Mouse (Mus musculus): ENCODE data around the gene Sh3kbp1.

Gene Sh3kbp1

DNA sequence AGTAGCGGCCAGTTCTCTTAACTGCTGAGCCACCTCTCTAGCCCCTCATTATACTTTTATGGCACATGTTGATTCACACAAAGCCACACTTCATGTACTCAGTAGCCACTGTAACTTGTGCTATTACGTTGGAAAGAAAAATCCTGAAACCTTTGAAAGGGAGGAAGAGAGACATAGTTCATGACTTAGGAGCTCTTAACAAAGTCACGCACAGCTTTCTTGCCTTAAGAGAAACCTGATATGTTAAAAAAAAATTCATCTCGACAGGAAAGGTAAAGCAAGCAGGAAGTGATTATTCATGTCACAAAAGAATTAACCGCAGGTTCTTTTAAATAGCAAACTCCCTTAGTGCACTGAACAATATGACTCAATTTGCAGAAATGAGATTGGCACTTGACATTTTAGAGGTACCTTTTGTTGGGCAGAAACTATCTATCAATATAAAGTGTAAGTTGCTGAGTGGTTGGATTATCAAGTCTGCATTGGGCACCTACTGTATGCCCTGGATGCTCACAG, 51.3 kb downstream of the Sh3kbp1 start:
- no peak for DNase-seq (ENCODE audit: low spot score)

DNA sequence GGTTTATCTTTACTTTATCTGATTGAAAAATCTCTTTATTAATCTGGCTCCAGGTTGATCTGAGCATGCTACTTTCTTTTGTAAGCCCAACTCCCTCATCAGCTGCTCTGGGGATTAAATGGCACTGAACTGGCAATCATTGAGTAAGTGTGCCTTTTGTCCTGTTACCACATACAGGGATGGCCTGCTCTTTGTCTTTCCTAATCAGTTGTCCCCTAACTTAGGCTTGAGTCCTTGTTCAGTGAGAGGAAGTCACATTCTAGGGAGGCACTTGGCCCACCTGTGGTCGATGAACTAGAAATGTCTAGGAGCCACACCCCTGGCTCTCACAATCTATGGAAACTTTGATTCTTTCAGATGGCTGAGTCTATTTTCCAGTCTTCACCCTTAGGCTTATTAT, 58.4 kb downstream of the Sh3kbp1 start:
- DNase-seq (ENCODE audit: low spot score) = no peak

DNA sequence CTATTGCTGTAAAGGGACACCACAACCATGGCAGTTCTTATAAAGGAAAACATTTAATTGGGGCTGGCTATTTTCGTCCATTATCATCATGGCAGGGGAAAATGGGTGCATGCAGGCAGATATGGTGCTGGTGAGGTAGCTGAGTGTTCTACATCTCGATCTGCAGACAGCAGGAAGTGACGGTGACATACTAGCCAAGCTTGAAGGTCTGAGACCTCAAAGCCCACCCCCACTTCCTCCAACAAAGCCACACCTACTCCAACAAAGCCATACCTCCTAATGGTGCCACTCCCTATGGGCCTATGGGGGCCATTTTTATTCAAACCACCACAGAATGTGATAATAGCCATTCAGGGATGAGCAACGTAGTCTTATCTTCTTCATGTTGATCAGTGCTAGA, 59.8 kb downstream of the Sh3kbp1 start:
- no peak for DNase-seq (ENCODE audit: low spot score)

DNA sequence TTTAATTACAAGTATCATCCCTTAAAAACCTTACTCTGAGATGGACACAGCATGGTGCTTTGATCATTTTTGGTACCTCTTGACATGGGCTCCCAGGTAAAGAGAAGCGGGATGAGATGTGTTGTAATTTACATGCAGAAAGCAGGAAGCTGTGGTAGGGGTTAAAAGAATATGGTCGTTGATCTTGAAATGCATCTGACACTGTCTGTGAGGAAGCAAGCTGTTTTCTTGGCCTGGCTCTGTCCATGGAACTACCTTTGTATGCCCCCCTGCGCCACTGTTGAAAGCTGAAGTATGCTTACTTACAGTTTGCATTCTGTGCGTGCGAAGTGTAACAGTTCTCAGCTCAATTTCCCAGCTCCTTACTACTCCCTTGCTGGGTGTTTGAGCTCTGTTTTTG, 61.6 kb downstream of the Sh3kbp1 start:
- DNase-seq (ENCODE audit: low spot score) = no peak

DNA sequence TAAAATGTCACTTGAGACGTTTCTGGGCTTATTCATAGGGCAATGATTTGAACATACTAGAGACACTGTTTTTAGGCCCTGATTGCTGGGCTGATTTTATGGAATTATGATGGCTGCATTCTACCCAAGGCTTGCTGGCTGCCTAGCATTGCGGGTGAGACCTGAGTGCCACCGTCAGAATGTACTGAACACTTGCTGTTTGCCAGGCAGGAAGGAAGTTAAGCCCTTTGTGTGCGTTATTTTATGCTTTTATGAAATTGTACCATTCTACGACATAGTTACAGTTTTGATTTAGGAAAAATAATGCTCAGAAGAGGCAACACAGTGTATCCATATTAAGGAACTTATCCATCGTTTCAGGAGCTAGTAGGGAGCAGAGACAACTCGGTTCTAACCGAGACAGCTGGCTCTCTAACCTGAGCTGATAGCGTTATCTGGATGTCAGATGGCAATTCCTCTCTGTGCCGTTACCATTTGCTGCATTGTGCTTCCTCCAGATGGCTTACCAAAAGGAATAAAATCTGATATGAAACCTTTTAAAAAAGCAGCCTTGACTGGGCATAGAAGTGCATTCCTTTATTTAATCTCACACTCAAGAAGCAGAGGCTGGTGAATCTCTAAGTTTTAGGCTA, 62.8 kb downstream of the Sh3kbp1 start:
- no peak for DNase-seq (ENCODE audit: low spot score)

DNA sequence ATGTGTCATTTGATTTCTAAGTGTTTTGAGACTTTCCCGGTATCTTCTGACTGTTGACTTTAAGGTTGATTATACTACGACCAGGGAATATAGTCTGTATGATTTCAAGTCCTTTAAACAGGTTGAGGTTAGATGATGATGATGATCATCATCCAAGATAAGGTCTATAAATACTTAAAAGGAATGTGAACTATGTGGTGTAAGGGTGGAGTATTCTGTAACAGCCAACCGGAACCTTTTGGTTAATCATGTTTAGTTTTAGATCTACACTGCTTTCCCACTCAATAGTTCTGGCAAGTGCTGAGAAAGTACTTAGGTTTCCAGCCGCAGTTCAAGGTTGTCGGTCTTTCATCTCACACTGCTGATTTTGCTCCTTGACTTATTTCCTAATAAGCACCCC, 66.1 kb downstream of the Sh3kbp1 start:
- DNase-seq (ENCODE audit: low spot score) = no peak

DNA sequence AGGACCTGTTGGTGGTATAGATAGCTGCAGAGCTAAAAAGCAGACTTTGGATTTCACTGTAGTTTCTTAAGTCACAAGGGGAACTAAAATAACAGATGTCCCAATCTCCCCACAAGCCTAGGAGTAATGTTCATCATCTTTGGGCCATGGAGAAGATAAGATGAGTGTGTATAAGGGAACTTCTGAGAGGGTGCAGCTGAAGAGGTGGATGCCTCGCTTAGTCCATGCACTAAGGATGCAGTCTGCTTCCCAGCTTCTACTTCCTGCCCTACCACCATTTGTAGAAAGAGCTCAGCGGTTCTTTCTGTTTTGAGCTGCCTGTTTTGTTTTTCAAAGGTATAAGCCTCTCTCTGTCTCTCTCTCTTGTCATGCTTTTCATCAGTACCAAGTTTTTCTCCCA, 69.5 kb downstream of the Sh3kbp1 start:
- no peak for DNase-seq (ENCODE audit: low spot score)

DNA sequence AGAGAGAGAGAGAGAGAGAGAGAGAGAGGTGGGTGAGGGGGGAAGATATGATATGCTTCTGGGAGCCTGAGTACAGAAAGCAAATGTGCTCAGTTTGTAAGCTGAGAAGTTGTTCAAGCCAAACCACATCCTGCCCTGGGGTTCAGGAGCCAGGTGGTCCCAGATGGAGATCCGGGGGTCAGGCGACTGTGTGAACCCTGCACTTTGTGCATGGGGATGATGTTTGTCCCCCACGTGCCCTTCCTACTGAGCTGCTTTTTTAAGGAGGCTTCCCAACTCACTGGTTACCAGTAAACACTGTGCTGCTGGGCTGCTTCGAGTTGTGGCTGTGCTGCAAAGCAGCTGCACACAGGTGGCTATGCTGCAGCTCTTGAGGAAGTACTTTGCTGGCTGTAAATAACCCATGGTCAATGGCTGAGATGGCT, 70.0 kb downstream of the Sh3kbp1 start:
- no peak for DNase-seq (ENCODE audit: low spot score)

DNA sequence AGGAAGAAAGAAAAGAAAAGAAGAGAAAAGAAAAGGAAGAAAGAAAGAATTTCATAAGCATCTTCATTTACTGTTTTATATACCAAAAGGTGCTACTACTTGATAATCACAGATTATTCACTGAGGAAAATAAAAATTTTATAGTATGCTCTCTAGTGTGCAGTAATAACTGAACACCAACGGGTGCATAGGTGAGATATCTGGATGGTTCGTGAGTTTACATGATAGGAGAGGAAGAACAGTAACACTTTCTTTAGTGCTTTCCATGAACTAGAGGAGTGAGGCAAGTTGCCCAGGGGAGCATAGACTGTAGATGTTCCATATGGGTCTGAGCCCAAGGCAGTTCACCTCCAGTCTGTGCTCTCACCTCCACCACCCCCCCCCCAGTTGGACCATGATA, 75.8 kb downstream of the Sh3kbp1 start:
- no peak for DNase-seq (ENCODE audit: low spot score)

DNA sequence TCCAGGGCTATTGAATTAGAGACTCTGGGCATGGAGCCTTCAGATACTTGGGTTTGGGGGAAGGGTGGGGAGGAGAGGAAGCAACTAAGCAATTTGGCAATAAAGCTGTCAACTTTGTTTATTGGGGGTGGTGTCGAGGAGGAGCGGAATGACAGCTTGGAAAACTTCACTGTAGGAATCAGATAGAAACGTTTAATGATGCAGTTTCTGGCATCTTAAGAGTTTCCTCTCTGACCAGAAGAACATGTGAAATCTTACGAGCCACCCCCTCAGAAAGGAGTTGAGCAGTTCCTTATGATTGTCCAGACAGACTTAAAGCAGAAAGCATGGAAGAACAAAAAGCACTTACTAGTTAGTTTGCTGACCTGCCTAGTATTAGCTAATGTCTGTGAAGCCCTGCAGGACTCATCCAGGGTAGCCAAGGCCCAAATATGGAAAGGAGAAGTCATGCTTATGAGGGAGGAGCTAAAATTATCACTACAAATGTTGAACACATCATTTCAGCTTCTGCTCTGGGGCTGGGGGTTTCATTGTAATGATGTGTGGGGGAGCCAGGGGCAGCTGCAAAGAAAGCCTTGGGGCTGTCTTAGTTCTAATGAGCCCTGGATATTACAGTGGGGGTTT, 77.4 kb downstream of the Sh3kbp1 start:
- DNase-seq (ENCODE audit: low spot score) = no peak

DNA sequence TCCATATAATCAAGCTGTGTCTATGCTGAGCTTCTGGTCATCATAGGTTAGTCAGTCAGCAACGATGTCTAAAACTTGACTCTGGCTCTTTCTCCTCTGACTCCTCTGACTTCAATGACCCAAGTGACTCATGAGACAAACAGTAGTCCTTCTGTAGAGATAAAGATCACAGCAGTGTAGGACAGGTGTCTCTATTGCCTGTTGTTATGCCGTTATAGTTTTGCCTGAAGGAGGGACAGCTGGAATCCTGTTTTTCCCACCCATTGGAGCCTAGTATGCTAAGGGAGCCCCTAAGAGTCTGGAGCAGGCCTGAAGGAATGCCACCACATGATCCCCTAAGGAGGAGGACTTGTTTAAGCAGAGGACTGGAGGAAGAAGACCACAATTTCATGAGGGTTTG, 78.3 kb downstream of the Sh3kbp1 start:
- no peak for DNase-seq (ENCODE audit: low spot score)

DNA sequence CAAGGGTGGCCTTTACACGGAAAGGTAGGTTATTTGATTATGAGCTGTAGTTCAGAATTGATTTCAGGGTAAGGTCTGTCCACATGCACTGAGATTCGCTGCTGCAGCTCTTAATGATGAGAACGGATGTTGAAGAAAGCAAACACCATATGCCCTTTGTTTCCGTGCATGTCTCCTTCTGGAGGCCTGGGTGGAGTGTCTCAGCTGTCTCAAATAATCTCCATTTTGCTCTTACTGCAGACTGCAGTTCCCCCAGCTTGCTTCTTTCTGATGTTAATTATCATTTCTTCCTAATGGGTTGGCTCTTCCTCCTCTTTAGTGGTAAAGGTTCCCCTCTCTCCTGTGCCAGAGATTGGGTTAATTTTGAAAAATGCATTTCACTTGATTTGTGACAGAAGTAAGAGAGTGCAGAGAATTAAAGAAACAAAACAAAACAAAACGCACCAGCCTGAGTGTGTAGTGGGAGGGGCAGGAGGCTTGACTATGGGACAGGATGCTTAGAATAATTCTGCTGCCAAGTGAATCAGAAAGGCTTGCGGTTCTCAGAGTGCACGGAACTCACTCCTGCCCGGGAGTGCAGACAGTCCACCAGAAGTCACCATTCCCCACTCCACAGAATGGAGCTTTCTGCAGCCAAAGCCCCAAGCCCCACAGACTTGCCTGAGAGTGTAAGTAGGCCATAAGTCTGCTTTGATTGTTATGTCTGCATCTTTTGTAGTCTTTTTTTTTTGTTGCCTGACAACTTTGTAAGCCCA, 81.2 kb downstream of the Sh3kbp1 start:
- no peak for DNase-seq (ENCODE audit: low spot score)

DNA sequence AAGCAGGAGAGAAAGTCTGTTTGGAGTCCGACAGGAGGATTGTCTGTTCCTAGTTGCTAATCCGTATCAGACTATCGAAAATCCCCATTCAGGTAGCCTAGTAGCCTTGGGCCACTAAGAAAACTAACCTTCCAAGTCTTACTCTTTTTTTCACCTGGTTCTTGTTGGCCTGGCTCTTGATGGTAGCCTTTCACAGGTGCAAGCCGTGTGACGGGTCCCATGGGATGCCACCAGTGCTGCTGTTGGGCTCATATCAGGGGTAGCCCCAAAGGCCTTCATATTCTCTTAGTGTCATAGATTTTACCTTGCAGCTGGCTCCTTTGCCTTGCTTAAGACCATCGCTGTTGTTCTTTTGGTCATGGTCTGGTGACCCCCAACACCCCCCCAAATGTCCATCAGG, 82.2 kb downstream of the Sh3kbp1 start:
- no peak for DNase-seq (ENCODE audit: low spot score)

DNA sequence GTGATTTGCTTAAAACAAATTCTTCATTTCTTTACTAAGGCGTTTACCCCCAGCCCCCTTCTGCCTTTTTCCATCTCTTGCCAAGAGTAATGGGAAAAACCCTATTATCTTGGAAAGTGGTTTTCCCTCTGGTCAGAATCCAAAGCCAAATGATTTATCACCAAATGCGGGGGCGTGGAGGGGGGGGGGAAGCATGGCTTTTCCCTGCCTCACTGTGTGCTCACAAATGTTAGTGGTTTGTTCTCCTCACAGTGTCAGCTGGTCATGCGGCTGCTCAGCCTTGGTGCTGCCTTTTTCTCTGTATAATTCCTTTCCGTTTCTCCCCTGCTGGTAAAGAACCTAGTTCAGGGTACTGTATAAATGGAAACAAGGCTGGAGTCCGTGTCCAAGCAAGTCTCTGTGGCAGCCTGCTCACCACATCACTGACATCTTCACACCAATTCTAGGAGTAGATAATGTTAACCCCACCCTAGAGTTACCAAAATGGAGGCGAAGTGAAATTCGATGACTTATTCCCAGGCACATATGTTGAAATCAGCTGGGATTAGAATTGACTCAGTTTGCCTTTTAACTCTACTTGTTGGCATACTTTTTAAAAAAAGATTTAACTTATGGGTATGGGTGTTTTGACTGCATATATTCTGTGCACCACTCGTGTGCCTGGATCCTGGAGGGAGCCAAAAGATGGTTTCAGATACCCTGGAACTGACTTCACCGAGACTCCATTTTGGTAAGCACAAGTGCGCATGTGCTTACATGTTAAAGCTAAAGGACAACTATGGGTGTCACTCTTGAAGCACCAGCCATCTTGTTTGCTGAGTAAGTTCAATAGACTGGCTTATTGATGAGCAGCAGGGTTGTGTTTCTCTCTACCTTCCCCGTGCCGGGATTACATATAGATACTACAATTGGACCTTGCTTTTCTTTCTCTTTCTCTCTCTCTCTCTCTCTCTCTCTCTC, 84.3 kb downstream of the Sh3kbp1 start:
- no peak for DNase-seq (ENCODE audit: low spot score)

DNA sequence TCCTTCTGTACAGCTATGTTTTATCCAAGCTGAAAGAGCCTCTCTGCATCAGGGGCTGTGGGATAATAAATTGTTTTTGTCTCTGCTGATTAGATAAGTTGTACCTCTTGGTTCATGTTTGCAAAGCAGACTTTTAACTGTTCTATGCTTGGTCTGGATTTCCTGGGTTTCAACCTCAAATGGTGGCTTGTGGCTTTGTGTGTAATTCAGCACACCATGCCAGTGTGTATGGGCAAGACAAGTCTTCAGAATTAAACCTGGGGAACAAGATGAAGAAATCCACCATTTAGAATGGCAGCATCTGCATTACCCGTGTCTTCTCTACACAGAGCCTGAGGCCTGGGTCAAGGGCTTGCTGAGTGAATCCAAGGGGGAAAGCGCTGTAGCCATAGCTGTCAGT, 86.1 kb downstream of the Sh3kbp1 start:
- no peak for DNase-seq (ENCODE audit: low spot score)

DNA sequence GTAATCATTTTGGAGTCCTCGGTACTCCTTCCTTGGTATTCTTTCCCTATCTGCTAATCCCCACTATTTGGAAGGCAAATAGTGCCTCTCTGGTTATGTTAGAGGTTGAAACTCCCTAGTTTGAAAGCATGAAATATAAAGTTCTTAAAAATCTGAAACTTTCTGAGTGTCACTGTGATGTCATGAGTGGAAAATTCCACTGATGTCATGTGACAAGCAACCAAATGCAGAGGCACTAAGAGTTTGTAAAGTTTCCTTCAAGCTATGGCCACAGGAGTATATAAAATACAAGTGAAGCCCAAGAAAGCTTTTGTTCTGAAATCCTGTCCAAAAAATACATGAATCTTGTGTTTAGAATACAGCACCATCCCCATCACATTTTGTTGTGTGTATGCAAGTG, 94.3 kb downstream of the Sh3kbp1 start:
- DNase-seq (ENCODE audit: low spot score) = no peak

DNA sequence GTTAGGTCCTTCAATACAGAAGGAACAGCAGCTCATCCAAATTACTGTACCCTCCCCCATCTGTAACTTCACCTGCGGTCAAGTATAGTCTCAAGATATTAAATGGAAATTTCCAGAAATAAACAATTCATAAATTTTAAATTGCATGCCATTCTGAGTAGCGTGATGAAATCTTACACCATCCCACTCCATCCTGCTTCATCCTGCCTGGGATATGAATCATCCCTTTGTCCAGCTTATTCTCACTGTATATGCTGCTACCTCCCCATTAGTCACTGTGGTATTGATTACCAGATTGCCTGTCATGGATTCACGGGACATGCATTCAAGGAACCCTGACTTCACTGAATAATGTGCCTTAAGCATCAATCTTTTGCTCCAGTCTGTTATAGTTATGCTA, 104.3 kb downstream of the Sh3kbp1 start:
- no peak for DNase-seq (ENCODE audit: low spot score)

DNA sequence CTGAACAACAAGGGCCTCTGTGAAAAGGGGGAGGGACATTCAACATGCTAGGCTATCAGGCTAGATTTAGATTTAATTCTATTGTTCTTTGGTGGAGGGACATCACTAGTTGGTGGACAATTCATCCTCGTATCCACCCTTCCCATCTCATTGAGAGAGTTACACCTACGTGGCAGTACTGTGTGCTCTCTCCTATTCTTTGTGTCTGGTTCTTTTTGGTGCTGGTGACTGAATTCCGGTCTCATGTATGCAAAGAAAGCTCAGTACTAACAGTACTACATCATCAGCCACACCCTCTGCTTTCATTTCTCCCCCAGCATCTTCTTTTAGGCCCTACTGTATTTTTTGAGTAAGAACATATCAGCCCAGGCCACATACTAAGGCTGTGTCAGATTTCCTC, 105.8 kb downstream of the Sh3kbp1 start:
- DNase-seq (ENCODE audit: low spot score) = no peak

DNA sequence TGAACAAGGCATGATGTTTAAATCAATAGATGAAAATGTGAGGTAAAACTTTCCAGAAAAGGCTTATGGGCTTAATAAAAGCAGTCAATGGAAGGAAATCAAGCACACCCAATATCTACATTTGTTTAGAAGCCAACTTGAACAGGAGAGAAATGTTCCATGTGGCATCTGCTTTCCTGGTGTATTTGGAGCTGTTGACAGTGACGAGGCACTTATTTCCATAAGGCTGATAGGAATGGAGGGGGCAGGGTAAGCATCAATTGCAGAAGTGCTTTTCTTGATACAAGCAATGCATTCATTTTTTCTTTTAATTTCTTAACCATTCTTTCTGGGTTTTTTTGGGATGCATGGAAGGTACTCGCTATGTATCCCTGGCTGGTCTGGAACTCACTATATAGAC, 106.9 kb downstream of the Sh3kbp1 start:
- DNase-seq (ENCODE audit: low spot score) = no peak

DNA sequence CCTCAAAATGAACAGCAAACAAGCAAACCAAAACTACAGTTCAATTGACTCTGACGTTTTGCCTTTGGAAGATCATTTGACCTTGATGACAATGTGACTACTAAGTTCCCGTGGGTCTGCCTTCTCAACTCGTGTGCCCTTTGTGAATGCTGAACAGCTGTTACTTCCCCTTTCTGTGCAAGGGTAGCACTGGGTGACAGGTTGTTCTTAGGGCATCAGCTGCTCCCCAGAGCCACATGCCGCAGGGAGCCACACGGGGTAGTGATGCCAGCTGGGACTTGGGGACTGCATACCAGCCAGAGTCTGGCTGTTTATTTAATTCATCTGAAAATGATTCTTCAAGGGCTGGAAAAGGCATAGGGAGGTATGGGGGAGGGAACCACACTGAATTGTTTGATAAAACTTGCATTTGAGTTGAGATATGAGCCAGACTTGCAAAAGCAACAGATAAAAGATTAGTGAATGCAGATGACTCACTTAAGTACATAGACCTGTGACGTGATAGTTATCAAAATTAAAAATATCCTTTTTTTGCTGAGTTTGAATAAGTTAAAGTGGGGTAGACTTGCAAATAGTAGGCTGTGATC, 108.5 kb downstream of the Sh3kbp1 start:
- DNase-seq (ENCODE audit: low spot score) = no peak

DNA sequence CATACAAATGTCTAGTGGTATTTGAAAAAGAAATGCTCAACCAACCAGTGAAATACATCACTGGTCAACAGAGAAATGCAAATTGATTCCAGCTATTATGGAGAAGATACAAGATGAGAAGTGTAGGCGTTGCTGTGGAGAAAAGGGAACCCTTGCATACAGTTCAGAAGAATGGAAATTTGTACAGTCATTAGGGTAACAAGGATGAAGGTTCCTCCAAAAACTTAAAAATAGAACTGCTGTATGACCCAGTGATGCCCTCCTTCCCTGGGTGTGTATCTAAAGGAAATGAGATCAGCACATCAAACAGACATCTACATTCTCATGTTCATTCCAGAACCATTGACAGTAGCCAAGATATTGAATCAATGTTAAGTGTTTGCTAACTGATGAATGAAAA, 110.3 kb downstream of the Sh3kbp1 start:
- DNase-seq (ENCODE audit: low spot score) = no peak

DNA sequence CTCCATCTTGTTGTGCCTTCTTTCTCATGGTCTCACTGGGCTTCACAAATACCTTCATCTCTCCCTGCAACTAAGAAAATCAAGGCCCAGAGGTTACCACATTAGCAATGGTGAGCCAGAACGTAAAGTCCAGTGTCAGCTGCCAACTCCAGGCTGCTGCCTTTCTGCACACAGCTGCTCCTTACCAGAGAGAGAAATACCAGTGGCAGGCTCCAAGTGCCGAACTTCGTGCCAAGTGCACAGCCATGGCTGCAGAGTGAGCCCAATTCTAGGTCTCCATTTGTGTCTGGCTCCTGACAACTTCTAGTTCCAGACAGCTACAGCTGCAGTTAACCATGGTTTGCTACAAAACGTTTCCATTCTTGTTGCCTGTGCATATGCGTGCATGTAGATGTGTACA, 117.0 kb downstream of the Sh3kbp1 start:
- DNase-seq (ENCODE audit: low spot score) = no peak
